Mouse (Mus musculus) brain, embryonic 14.5 days (tissue): ENCODE results near the gene Adck1.

Source experiments
- CTCF ChIP-seq: fragments of 200-500 bp; IDR thresholded peaks from 2 replicates; pipeline ENCODE4 v1.5.1; 2012; ENCODE audit warnings: inconsistent platforms, mild to moderate bottlenecking, moderate library complexity, borderline replicate concordance; ENCODE audit not compliant: insufficient read depth, insufficient read length; ENCODE audit errors: extremely low read depth
- POLR2A ChIP-seq: fragments of 200-500 bp; IDR thresholded peaks from 2 replicates; pipeline ENCODE4 v1.6.1; 2012; ENCODE audit warnings: mild to moderate bottlenecking, inconsistent platforms, borderline replicate concordance; ENCODE audit not compliant: poor library complexity, insufficient read depth, insufficient read length, severe bottlenecking; ENCODE audit errors: extremely low read depth

DNA sequence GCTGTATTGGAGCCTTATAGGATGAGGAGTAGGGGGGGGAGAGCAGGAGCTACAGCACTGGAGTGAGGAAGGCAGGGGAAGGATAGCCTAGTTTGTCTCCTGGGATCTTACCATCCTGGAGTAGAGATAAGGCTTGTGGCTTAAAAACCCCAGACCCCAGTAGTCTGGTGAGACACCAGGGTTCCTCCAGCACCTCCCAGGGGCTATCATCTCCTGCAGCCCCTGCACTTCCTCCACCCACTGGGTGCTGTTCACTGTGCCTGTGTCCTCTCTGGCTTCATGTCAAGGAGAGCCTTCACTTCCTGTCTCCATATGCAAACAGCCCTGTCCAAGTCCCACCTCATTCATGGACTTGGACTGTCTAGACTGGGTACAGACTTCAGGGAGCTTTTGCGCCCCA is 96.7 kb downstream of the Adck1 start:
- no peak for TF ChIP-seq POLR2A
- no peak for TF ChIP-seq CTCF
